Mouse (Mus musculus) limb, embryonic 13.5 days (tissue): ENCODE measurements at regions not wholly inside any gene's neighbourhood (a gene's known extent, or its start where the extent isn't known, plus 50 kb on each side); places are given as distances from the start of the nearest gene placed in this dataset.

Experiments used
- ATAC-seq: fragments of 200-750 bp; cut with Nextera tagmentation; 2 replicates; pipeline ENCODE4 v1.8.0; 2017; ENCODE audit warnings: low read depth, moderate number of reproducible peaks, moderate TSS enrichment; ENCODE audit not compliant: low FRiP score
- H3K27ac ChIP-seq: fragments of 300-500 bp; sonication (generic); 2 replicates; pipeline ENCODE4 v1.5.1; 2015; ENCODE audit warnings: inconsistent platforms, mild to moderate bottlenecking, moderate library complexity
- H3K27me3 ChIP-seq: fragments of 300-500 bp; sonication (generic); 2 replicates; pipeline ENCODE4 v1.6.1; 2015; ENCODE audit warnings: mild to moderate bottlenecking, inconsistent platforms
- H3K36me3 ChIP-seq: fragments of 300-500 bp; sonication (generic); 2 replicates; pipeline ENCODE4 v1.6.1; 2015; ENCODE audit warnings: inconsistent platforms, mild to moderate bottlenecking, moderate library complexity
- H3K4me1 ChIP-seq: fragments of 300-500 bp; sonication (generic); 2 replicates; pipeline ENCODE4 v1.6.1; 2015; ENCODE audit warnings: inconsistent platforms
- H3K4me2 ChIP-seq: fragments of 300-500 bp; sonication (generic); replicated peaks from 2 replicates; pipeline ENCODE4 v1.6.1; 2015; ENCODE audit warnings: inconsistent platforms, mild to moderate bottlenecking, moderate library complexity
- H3K4me3 ChIP-seq: fragments of 300-500 bp; sonication (generic); 2 replicates; pipeline ENCODE4 v1.5.1; 2015; ENCODE audit warnings: moderate library complexity, mild to moderate bottlenecking, inconsistent platforms
- H3K9ac ChIP-seq: fragments of 300-500 bp; sonication (generic); 2 replicates; pipeline ENCODE4 v1.6.1; 2015; ENCODE audit warnings: mild to moderate bottlenecking, inconsistent platforms
- H3K9me3 ChIP-seq: fragments of 300-500 bp; sonication (generic); 2 replicates; pipeline ENCODE4 v1.6.1; 2016; ENCODE audit warnings: inconsistent platforms
- WGBS: fragments of 180-500 bp; shearing (Covaris S2); methylation state at CpG from one replicate; pipeline ENCODE4 v1.1.7; 2015; 5-methylcytosine and 5-hydroxymethylcytosine counted together

DNA sequence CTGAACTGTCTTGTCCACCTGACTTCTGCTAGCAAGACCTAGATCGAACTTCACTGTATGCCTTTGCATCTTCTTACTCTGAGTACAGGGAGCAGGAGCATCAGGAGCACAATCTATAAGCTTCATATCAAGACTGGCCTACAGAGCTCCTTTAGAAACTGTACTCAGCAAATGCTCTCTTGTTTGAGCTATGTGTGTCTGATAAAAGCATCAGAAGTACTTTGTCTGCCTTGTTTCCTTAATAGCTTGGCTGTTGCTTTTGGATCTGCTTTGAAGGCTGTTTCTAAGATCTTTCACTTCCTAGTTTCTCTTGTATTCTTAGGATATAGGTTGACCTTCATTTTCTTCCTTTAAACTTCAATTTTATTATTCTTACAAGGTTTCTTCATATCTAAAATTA lies 175.3 kb upstream of the Cypt12 start:
- Histone ChIP-seq H3K36me3 (no peaks in the 10 kb centered on the region), H3K27ac (no peak overlapping the region), H3K9ac (no peak overlapping the region), H3K4me3 (no peak overlapping the region), H3K27me3 (no peaks in the 10 kb centered on the region), H3K9me3 (no peaks in the 10 kb centered on the region), H3K4me2 (no peak overlapping the region), H3K4me1 (no peaks in the 10 kb centered on the region)
- WGBS, result 83% methylated on average over 1 of the region's 1 CpGs
- ATAC-seq, result no peak

DNA sequence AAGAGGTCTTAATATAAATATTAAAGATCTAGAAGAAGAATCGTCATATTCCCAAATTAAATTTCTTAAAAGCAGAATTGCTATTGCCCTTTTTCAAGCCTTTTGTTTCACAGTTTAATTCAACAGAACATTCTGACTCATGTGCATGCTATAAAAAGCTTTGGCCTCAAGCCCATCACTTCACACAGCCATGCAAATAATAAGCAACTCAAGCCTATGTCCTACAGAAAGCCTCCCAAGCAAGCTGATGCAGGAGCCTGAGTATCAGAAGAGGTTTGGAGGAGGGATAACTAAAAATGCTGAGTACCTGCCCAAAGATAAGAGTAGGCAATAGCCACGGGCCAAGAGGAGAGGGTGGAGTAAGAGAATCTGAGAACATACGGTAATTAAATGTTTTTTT lies 169.1 kb upstream of the Cypt12 start:
- Histone ChIP-seq H3K9me3 (no peaks in the 10 kb centered on the region), H3K27me3 (peaks cover 6% of the 10 kb centered on the region), H3K9ac (no peak overlapping the region), H3K27ac (no peak overlapping the region), H3K4me3 (no peak overlapping the region), H3K4me1 (no peaks in the 10 kb centered on the region), H3K36me3 (no peaks in the 10 kb centered on the region), H3K4me2 (no peak overlapping the region)
- ATAC-seq, result no peak
- 77% methylated on average over 3 of the region's 3 CpGs for WGBS

DNA sequence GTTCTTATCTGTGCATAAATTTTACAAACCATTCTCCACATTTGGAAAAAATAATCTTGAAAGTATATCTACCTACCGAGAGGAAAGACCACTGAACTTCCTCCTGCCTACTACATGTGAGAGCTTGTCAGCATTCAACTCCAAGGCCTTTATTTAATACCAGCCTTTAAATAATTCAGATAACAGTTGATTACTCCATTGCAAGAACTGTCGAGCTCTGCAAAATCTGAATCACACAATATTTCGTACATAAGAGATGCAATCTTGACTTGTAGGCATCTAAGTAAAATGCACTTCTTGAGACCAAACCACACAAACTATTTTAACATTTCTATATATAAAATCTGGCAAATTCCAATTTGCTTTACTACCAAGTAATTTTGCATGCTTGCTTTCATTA lies 164.1 kb upstream of the Cypt12 start:
- Histone ChIP-seq H3K9me3 (no peaks in the 10 kb centered on the region), H3K36me3 (no peaks in the 10 kb centered on the region), H3K4me2 (no peak overlapping the region), H3K4me3 (no peak overlapping the region), H3K9ac (no peak overlapping the region), H3K27me3 (peaks cover 48% of the 10 kb centered on the region), H3K27ac (no peak overlapping the region), H3K4me1 (peaks cover 13% of the 10 kb centered on the region)
- 65% methylated on average over 3 of the region's 3 CpGs for WGBS
- no peak for ATAC-seq

DNA sequence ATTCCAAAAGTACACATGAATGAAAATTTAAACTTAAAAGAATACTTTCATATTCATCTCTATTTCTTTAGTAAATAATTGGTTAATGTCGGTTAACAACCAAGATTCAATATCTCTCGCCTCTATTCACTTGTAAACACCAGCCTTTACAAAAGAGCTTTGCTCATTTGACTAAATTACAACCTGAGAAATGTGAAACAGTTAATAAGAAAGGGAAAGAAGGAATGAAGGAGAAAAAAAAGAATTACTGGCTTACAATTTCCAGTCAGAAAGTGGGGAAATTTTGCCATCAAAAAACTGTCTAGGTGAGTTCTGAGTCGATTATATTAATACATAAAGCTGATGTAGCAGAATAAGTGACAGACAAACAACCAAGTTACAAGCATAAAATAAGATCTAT lies 163.6 kb upstream of the Cypt12 start:
- Histone ChIP-seq H3K27me3 (peaks cover 53% of the 10 kb centered on the region), H3K27ac (no peak overlapping the region), H3K4me3 (no peak overlapping the region), H3K9me3 (no peaks in the 10 kb centered on the region), H3K9ac (no peak overlapping the region), H3K4me1 (peaks cover 13% of the 10 kb centered on the region), H3K36me3 (no peaks in the 10 kb centered on the region), H3K4me2 (no peak overlapping the region)
- WGBS, result 32% methylated on average over 3 of the region's 3 CpGs
- no peak for ATAC-seq

DNA sequence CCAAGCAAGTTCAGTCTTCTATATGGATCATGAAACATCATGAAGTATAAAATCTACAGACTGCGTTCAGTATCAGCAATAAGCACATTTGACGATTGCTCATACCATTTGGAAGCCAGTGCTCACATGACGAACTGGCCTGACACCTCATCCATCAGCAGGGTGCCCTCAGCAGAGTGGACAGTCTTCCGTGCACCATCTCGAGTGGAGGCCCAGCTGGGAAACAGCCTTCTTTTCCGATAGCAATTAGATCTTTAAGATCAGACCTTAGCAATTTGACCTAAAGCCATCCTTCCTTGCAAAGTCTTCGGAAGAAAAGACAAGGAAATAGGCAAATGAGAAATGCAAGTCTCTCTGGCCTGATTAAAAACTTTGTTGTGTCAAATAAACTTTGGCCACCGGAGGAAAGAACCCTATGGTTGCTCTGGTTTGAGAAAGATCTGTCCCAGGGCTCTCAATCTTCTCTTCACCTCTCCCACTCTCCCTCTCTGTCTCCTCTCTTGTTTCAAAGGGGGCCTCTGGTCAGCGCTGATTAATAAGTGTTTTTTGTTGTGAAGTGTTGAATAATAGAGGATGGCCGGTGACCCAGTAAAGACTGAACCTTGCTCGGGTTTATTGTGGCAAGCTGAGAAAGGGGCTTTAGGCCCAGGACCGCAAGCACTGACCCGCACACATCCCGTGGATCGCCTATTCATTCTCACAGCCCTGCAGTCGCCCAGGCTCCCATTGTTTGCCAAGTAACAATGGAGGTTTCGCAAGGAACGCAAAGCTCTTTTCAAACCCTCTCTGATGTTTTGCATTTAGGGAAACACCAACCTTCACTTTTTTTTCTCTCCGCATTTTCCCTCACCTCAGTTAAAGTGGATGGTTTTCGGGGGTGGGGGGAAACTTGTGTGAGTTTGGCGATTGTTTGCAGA lies 162.8 kb upstream of the Cypt12 start:
- Histone ChIP-seq H3K4me2 (peak overlapping the region; percentile 77), H3K9ac (no peak overlapping the region; the same call in 1 of the 2 replicates), H3K4me3 (peak overlapping the region; percentile 42), H3K9me3 (no peaks in the 10 kb centered on the region), H3K27ac (no peak overlapping the region), H3K4me1 (peaks cover 13% of the 10 kb centered on the region), H3K36me3 (no peaks in the 10 kb centered on the region), H3K27me3 (peaks cover 61% of the 10 kb centered on the region)
- WGBS, result 5% methylated on average over 21 of the region's 21 CpGs
- ATAC-seq, result no peak

DNA sequence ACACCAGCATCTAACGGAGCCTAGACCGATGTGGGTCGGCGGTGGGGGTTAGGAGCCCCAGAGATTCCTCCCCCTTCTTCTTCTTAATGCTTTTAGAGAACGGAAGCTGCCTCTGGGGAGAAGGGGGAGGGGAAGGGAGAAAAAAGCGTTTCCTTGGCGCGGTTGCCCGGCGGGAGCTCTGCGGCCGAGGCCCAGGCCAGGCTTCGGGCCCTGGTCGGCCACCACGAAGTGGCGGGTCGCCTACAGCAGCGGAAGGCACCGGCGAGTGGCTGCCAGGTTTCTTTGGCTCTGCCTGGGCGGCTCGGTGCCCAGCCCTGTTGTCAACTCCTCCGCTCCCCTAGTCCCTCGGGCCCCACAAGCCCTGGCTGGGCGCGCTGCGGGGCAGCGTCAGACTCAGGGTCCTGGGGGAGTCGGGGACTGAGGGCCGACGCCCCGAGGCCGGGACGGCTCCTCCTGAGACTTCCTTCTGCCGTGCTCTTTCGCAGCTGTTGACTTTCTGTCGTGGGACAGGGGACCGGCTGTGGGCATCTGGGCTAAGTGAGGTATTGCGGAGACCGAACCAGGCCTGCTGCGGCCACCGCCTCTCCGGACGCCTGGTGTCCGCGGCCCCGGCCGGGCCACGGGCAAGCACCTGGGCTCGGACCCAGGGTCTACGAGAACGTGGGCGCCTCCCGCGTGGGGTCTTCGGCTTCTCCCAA lies 162.0 kb upstream of the Cypt12 start:
- 0 out of 2 replicates have a peak, but pooled peaks have one; percentile 19 for ATAC-seq
- Histone ChIP-seq H3K4me1 (peaks cover 13% of the 10 kb centered on the region), H3K9me3 (no peaks in the 10 kb centered on the region), H3K27ac (no peak overlapping the region), H3K36me3 (no peaks in the 10 kb centered on the region), H3K27me3 (peaks cover 69% of the 10 kb centered on the region), H3K9ac (peak overlapping the region; percentile 57), H3K4me2 (peak overlapping the region; percentile 77), H3K4me3 (peak overlapping the region; percentile 42)
- under 1% methylated on average over 54 of the region's 56 CpGs for WGBS

DNA sequence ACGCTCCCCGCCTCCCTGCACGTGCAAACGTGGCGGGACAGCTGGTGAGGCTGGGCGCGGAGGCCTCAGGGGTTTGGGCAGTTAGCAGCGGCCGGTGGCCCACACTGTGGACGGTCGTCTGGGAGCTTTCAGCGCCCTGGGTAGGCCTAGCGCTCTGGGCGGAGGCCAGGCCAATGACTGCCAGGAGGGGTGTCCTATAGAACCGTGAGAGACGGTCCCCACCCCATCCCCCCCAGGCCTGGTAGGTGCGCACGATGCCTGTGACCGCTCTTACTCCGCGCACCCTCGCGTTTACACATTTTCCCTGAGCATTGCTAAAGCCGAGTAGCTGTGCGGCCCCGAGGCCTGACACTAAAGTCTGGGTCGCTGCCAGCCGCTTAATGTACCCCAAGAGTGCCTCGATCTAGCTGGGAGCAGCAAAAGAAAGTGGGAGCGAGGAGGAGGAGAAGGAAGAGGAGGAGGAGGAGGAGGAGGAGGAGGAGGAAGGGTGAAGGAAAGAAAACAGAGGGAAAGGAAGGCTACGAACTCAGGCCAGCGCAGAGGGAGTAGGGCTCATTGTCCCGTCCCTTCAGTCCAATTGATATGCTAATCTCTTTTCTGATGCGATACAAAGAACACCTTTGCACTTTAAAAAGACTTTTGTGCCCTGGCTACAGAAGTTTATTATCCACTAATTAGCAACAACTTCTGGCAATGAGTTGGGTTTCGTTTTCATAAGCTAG lies 161.3 kb upstream of the Cypt12 start:
- H3K4me2 ChIP-seq, result peak overlapping the region; percentile 77
- no peaks in the 10 kb centered on the region for H3K9me3 ChIP-seq
- peaks cover 76% of the 10 kb centered on the region for H3K27me3 ChIP-seq
- ATAC-seq, result peak; percentile 67
- H3K36me3 ChIP-seq, result no peaks in the 10 kb centered on the region
- WGBS, result 2% methylated on average over 35 of the region's 35 CpGs
- H3K27ac ChIP-seq, result no peak overlapping the region
- peaks cover 13% of the 10 kb centered on the region for H3K4me1 ChIP-seq
- H3K9ac ChIP-seq, result peak overlapping the region; percentile 57
- H3K4me3 ChIP-seq, result peak overlapping the region; percentile 42

DNA sequence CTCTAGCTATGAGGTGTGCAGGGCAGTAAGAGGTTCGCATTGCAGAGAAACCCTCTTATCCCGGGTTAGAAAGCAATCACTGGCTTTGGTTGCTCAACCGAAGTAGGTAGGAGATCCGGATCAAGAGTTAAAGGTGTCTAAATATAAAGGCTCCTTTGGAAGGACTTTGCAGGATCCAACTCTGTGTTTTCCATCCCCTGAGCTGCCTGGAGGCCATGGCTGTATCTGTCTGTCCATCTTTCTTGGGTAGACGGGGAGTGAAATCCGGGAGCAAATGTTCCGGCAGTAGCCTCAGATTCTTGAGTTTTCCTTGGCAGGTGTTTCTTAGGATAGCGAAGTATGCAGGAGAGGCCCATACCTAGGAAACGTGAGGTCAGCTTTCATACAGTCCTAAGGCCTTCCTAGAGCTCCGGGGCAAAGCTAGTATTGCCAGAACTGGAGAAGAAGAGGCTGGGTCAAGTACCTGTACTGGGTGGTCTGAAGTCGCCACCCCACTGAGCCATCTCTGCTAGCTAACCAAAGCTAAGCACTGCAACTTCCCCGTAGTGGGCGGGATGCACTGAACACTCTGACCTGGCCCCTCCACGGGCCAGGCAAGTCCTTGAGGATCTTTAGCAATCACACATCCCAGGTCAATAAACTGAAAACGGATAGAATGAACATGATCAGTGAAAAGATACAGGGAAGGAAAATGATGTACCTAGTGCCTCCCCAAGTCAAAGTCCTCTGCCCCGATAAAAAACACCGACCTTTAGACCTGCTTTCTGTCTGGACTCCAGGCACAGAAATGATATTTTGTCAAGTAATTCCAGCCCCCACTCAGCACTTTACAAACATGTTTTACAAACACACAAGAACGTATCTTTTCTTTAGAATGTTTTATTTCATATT lies 160.5 kb upstream of the Cypt12 start:
- peaks cover 13% of the 10 kb centered on the region for H3K4me1 ChIP-seq
- peaks cover 81% of the 10 kb centered on the region for H3K27me3 ChIP-seq
- H3K36me3 ChIP-seq, result no peaks in the 10 kb centered on the region
- H3K4me2 ChIP-seq, result peak overlapping the region; percentile 77; the same call in 1 of the 2 replicates
- no peak overlapping the region for H3K4me3 ChIP-seq
- WGBS, result 4% methylated on average over 18 of the region's 18 CpGs
- no peak overlapping the region for H3K9ac ChIP-seq
- ATAC-seq, result no peak
- H3K27ac ChIP-seq, result no peak overlapping the region
- no peaks in the 10 kb centered on the region for H3K9me3 ChIP-seq

DNA sequence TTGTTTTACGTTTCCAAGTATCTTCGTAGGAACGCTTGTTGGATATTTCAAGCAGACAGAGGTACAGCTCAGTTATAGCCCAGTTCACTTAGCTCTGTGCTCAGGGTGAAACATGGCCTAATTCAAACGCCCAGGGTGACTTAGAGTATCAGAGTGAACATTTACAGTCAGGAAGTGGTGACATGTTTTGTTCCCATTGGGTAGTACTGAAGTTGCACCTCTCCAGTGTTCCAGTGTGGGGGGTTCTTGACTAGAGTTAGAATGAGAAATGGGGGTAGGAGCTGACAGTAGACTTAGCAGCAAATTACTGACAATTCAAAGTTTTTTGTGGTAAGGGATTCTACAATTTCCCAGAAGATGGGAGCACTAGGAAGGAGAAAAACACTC lies 159.9 kb upstream of the Cypt12 start:
- Histone ChIP-seq H3K4me1 (peaks cover 13% of the 10 kb centered on the region), H3K36me3 (no peaks in the 10 kb centered on the region), H3K4me2 (no peak overlapping the region), H3K9me3 (no peaks in the 10 kb centered on the region), H3K9ac (no peak overlapping the region), H3K27ac (no peak overlapping the region), H3K27me3 (peaks cover 87% of the 10 kb centered on the region), H3K4me3 (no peak overlapping the region)
- 15% methylated on average over 4 of the region's 4 CpGs for WGBS
- ATAC-seq, result no peak

DNA sequence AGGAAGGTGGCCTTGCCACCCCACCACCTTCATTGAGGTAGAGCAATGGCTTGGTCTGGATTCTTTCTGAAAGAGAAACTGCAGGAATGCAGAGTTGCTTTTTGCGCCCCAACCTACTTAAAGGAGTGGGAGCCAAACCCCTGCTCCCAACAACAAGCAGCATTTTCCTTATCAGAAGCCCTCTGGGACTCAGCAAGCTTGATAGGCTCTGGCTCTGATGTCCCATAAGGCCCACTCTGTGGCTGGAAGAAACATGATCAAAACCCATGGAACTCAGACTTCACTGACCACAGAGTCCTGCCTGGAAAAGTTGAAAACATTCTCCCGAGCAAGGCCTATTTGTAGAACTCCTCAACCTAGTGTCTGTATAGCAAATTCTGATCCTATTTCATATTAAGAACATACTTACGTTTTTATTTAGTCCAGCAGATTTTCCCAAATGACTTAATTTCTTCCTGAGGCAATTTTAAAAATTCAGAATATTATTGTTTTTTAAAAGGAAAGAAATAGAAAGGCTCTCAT lies 159.4 kb upstream of the Cypt12 start:
- Histone ChIP-seq H3K9ac (no peak overlapping the region), H3K9me3 (no peaks in the 10 kb centered on the region), H3K36me3 (no peaks in the 10 kb centered on the region), H3K27me3 (peaks cover 89% of the 10 kb centered on the region), H3K4me3 (no peak overlapping the region), H3K4me1 (peaks cover 16% of the 10 kb centered on the region), H3K4me2 (no peak overlapping the region), H3K27ac (no peak overlapping the region)
- ATAC-seq, result no peak
- WGBS, result 13% methylated on average over 3 of the region's 3 CpGs

DNA sequence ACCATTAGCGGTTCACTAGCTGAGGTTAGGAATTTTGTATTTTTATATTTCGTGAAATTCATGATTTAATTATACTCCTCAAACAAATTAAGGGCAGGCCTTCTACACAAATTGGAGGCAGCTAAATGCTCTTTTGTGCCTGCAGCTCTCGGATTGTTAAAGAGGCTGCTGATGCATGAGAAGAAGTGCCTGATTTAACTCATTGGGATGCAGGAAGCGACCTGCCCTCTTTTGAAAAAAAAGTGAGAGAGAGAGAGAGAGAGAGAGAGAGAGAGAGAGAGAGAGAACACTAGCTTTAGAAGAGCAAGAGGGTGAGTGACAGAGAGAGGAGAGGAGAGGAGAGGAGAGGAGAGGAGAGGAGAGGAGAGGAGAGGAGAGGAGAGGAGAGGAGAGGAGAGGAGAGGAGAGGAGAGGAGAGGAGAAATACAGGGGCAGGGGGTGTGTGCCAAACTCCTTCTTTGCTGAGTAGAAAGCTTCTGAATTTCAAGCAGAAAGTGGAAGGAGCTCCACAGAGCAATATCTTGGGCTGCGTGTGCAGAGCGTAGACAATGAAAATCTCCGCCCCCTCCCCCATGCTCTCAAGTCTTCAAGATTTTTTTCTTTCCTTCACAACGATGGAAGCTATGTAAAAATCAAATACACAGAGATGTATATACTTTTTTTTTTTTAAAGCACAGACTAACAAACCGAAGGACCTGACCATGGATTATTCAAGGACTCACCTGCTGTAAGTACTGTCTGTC lies 158.6 kb upstream of the Cypt12 start:
- Histone ChIP-seq H3K27ac (no peak overlapping the region), H3K9me3 (no peaks in the 10 kb centered on the region), H3K4me3 (no peak overlapping the region), H3K27me3 (peaks cover 94% of the 10 kb centered on the region), H3K4me2 (no peak overlapping the region), H3K36me3 (no peaks in the 10 kb centered on the region), H3K9ac (no peak overlapping the region), H3K4me1 (peaks cover 24% of the 10 kb centered on the region)
- WGBS, result 4% methylated on average over 9 of the region's 9 CpGs
- ATAC-seq, result no peak
